Mouse (Mus musculus): ENCODE results near the gene Wdr5b. TPM values are rescaled to one million over a fixed set of nuclear protein-coding genes. Genes with fewer than 3 reads are reported as not detected.
A peak's percentile ranks its signal among the peaks of the same experiment; 100 is the strongest.

Gene Wdr5b
- polyA plus RNA-seq, 1 experiment from 2014 or later, result 5.1 TPM

DNA sequence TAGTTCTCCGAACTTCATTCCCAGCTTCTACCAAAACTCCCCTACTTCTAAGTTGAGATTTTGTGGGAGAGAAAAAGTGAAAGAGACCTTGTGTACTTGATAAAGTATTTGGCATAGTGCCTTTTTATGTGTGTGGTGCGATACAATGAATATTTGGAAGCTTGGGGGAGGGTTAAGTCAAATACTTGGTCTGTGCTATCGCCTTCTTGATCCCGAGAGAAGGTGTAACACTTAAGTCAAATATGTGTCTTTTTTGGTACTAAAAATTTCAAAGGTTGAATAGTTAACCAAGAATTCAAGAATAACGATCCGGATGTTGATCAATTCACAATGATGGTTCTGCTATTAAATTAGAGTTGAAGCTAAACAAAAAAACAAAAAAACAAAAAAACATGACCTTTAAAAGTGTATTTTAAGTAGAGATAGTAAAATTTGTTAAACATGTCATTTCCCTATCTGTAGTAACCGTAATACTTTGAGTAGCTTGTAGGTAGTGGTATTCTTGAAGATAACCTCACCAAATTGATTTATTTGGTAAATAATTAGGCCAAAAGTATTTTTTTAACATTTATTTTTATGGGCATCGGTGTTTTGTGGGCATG lies 31.5 kb downstream of the Wdr5b start:
- H3K27me3 ChIP-seq (ENCODE audit: control insufficient read depth, insufficient read depth, low read length), result no peaks in the 10 kb centered on the region
- TF ChIP-seq CTCF (IDR thresholded peaks at IDR 0.05; ENCODE audit: low read depth), result no peak
- no peak for TF ChIP-seq EP300 (optimal IDR thresholded peaks at IDR 0.05)
- no peaks in the 10 kb centered on the region for H3K36me3 ChIP-seq (ENCODE audit: control insufficient read depth, insufficient read depth, low read length)
- ATAC-seq (ENCODE audit: low FRiP score, low TSS enrichment), result no peak
- peak overlapping the region; percentile 99 for H3K27ac ChIP-seq (replicated peaks)
- peak overlapping the region; percentile 85 for H3K9ac ChIP-seq (ENCODE audit: low read length)
- no peaks in the 10 kb centered on the region for H3K9me3 ChIP-seq (ENCODE audit: control insufficient read depth, low read length)
- H3K4me1 ChIP-seq (replicated peaks; ENCODE audit: control insufficient read depth, insufficient read depth), result no peaks in the 10 kb centered on the region
- DNase-seq (ENCODE audit: low spot score), result no peak
- 25% methylated on average over 8 of the region's 8 CpGs for WGBS
- peak overlapping the region; percentile 84 for H3K4me2 ChIP-seq (replicated peaks; ENCODE audit: low read depth)
- peak overlapping the region; percentile 75 for H3K4me3 ChIP-seq (ENCODE audit: low read depth, low read length)

DNA sequence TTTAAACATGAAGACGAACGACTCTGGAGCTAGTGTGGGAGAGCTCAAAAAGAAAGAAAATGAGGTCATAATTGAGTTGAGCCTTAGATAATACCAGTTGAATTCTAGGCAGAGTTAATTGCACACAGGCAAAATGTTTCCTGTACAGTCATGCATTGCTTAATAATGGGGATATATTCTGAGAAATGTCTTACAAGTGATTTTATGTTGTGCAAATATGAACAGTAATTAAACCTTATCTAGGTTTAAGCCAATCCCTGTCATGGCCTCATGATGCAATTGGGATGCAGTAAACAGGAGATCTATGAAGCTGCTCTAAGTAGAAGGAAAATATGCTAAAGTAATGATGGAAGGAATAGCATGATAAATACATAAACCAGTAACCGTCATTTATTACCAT lies 33.8 kb downstream of the Wdr5b start:
- ATAC-seq (ENCODE audit: low FRiP score, low TSS enrichment), result peak; percentile 25
- no peak for DNase-seq (ENCODE audit: low spot score)
- Histone ChIP-seq H3K27me3 (ENCODE audit: control insufficient read depth, insufficient read depth, low read length) (no peaks in the 10 kb centered on the region), H3K9me3 (ENCODE audit: control insufficient read depth, low read length) (no peaks in the 10 kb centered on the region), H3K27ac (replicated peaks) (peak overlapping the region; percentile 63), H3K9ac (ENCODE audit: low read length) (no peak overlapping the region), H3K4me1 (replicated peaks; ENCODE audit: control insufficient read depth, insufficient read depth) (no peaks in the 10 kb centered on the region), H3K4me2 (replicated peaks; ENCODE audit: low read depth) (no peak overlapping the region), H3K4me3 (ENCODE audit: low read depth, low read length) (no peak overlapping the region), H3K36me3 (ENCODE audit: control insufficient read depth, insufficient read depth, low read length) (no peaks in the 10 kb centered on the region)
- TF ChIP-seq EP300 (optimal IDR thresholded peaks at IDR 0.05) (no peak), CTCF (IDR thresholded peaks at IDR 0.05; ENCODE audit: low read depth) (no peak)
- WGBS, result 83% methylated on average over 3 of the region's 3 CpGs

DNA sequence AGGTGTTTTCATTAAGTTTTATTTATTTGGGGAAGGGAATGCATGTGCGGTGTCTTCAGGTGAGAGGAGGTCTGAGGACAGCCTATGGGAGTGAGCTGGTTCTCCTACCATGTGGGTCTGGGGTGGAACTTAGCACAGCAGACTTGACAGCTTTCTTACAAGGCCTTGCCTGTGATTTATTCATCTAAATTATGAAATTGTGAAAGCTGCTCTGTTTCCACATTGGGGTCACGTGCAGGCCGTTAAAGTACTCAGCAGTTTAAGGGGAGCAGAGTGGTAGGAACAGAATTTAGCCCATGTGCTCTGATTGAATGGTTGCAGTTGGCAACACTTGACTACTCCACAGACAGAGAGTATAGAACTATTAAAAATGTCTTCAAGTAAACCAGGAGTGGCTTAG lies 38.9 kb downstream of the Wdr5b start:
- no peak for DNase-seq (ENCODE audit: low spot score)
- ATAC-seq (ENCODE audit: low FRiP score, low TSS enrichment), result no peak
- H3K4me1 ChIP-seq (replicated peaks; ENCODE audit: control insufficient read depth, insufficient read depth), result no peaks in the 10 kb centered on the region
- TF ChIP-seq CTCF (IDR thresholded peaks at IDR 0.05; ENCODE audit: low read depth) (no peak), EP300 (optimal IDR thresholded peaks at IDR 0.05) (no peak)
- H3K4me2 ChIP-seq (replicated peaks; ENCODE audit: low read depth), result no peak overlapping the region
- no peak overlapping the region for H3K9ac ChIP-seq (ENCODE audit: low read length)
- H3K4me3 ChIP-seq (ENCODE audit: low read depth, low read length), result no peak overlapping the region
- H3K27ac ChIP-seq (replicated peaks), result no peak overlapping the region
- WGBS, result 91% methylated on average over 3 of the region's 3 CpGs
- no peaks in the 10 kb centered on the region for H3K27me3 ChIP-seq (ENCODE audit: control insufficient read depth, insufficient read depth, low read length)
- H3K9me3 ChIP-seq (ENCODE audit: control insufficient read depth, low read length), result no peaks in the 10 kb centered on the region
- H3K36me3 ChIP-seq (ENCODE audit: control insufficient read depth, insufficient read depth, low read length), result 0 out of 2 replicates have a peak, but pooled peaks cover 2% of the 10 kb centered on the region

DNA sequence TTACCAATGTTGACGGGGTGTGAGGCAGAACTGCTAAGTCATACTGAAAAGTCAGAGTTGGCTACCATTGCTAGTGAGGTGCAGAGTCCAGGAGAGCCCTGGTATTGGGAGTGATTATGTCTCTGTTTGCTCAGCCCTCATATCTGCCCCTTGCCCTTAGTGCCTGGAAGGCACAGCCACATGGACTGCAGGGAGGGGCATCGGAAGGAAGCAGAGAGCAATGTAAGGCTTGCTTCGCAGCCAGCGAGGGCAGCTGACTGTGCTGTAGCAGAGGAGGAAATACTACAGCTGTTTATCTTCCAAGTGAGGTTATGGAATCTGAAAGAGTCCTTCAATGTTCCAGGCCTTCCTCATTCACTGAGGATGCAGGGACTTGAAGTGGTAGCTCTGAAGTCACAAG lies 46.9 kb downstream of the Wdr5b start:
- DNase-seq (ENCODE audit: low spot score), result peak; percentile 81
- TF ChIP-seq CTCF (IDR thresholded peaks at IDR 0.05; ENCODE audit: low read depth), result no peak
- no peak for TF ChIP-seq EP300 (optimal IDR thresholded peaks at IDR 0.05)
- Histone ChIP-seq H3K27me3 (ENCODE audit: control insufficient read depth, insufficient read depth, low read length) (no peaks in the 10 kb centered on the region), H3K9me3 (ENCODE audit: control insufficient read depth, low read length) (no peaks in the 10 kb centered on the region), H3K27ac (replicated peaks) (peak overlapping the region; percentile 90), H3K9ac (ENCODE audit: low read length) (no peak overlapping the region), H3K4me3 (ENCODE audit: low read depth, low read length) (no peak overlapping the region), H3K4me1 (replicated peaks; ENCODE audit: control insufficient read depth, insufficient read depth) (peaks cover 4% of the 10 kb centered on the region; the same call in 1 of the 2 replicates), H3K36me3 (ENCODE audit: control insufficient read depth, insufficient read depth, low read length) (0 out of 2 replicates have a peak, but pooled peaks cover 2% of the 10 kb centered on the region), H3K4me2 (replicated peaks; ENCODE audit: low read depth) (no peak overlapping the region)
- ATAC-seq (ENCODE audit: low FRiP score, low TSS enrichment), result peak; percentile 99
- WGBS, result 62% methylated on average over 4 of the region's 4 CpGs

DNA sequence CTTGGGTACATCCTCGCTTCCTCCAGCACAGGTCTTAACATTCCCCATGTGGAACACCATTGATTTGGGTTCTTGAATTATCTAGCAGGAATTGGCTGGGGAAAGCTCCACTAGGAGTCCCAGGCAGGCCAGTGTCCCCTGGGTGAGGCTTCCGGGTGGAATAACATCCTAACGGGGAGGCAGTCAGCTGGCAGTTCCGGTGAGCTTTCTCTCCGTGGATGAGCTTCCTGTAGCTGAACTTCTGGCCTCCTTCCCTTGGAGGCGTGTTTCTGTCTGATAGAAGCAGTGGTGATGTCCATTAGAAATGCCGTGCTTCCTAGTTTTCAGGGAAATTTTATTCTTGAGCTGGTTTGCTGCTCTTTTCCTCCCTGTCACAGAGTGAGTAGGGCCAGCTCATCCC lies 48.1 kb downstream of the Wdr5b start:
- Histone ChIP-seq H3K9ac (ENCODE audit: low read length) (no peak overlapping the region), H3K4me2 (replicated peaks; ENCODE audit: low read depth) (no peak overlapping the region), H3K9me3 (ENCODE audit: control insufficient read depth, low read length) (no peaks in the 10 kb centered on the region), H3K27me3 (ENCODE audit: control insufficient read depth, insufficient read depth, low read length) (no peaks in the 10 kb centered on the region), H3K4me1 (replicated peaks; ENCODE audit: control insufficient read depth, insufficient read depth) (peaks cover 4% of the 10 kb centered on the region; the same call in 1 of the 2 replicates), H3K27ac (replicated peaks) (no peak overlapping the region), H3K4me3 (ENCODE audit: low read depth, low read length) (no peak overlapping the region), H3K36me3 (ENCODE audit: control insufficient read depth, insufficient read depth, low read length) (no peaks in the 10 kb centered on the region)
- DNase-seq (ENCODE audit: low spot score) (no peak), ATAC-seq (ENCODE audit: low FRiP score, low TSS enrichment) (no peak)
- no peak for TF ChIP-seq CTCF (IDR thresholded peaks at IDR 0.05; ENCODE audit: low read depth)
- TF ChIP-seq EP300 (optimal IDR thresholded peaks at IDR 0.05), result no peak
- WGBS, result 84% methylated on average over 7 of the region's 7 CpGs

DNA sequence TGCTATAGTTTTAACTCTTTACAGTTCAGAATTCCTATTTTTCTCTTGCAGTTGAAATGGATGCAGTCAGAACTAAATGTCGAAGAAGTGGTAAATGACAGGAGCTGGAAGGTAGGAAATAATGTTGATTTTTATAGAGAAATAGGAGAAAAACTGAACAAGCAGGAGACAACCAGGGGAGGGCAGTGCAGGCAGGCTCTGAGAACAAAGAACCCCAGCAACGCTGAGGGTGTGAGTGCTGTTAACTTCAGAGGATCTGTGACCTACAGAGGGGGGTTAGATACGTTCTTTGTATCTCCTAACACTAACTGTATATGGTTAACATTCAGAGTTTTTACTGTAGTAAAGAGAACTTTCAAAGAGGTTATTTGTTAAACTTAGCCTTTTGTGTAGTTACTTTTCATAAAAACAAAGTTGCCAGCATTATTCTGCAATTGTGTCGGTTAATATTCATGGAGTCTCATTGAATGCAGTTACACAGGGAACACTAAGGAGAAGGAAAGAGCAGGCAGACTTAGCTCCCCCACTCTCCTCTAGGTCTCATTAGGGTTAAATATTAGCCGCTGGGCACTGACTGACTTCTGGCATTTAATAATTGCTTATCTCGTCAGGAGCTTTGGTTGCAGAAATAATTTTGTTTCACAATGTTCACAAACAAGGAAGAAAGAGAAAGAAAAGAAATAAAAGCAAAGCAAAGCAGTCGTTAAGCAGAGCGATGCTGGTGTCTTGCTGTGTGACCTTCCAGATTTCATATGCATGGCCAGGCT lies 49.0 kb downstream of the Wdr5b start:
- DNase-seq (ENCODE audit: low spot score) (peak; percentile 39), ATAC-seq (ENCODE audit: low FRiP score, low TSS enrichment) (no peak)
- no peaks in the 10 kb centered on the region for H3K36me3 ChIP-seq (ENCODE audit: control insufficient read depth, insufficient read depth, low read length)
- no peaks in the 10 kb centered on the region for H3K27me3 ChIP-seq (ENCODE audit: control insufficient read depth, insufficient read depth, low read length)
- H3K4me3 ChIP-seq (ENCODE audit: low read depth, low read length), result no peak overlapping the region
- no peak overlapping the region for H3K4me2 ChIP-seq (replicated peaks; ENCODE audit: low read depth)
- peaks cover 4% of the 10 kb centered on the region; the same call in 1 of the 2 replicates for H3K4me1 ChIP-seq (replicated peaks; ENCODE audit: control insufficient read depth, insufficient read depth)
- 0 out of 2 replicates have a peak overlapping the region, but pooled peaks have one; percentile 30 for H3K27ac ChIP-seq (replicated peaks)
- TF ChIP-seq EP300 (optimal IDR thresholded peaks at IDR 0.05), result no peak
- TF ChIP-seq CTCF (IDR thresholded peaks at IDR 0.05; ENCODE audit: low read depth), result peak; percentile 62
- 64% methylated on average over 8 of the region's 8 CpGs for WGBS
- H3K9me3 ChIP-seq (ENCODE audit: control insufficient read depth, low read length), result no peaks in the 10 kb centered on the region
- H3K9ac ChIP-seq (ENCODE audit: low read length), result no peak overlapping the region
